Mouse (Mus musculus) stomach, embryonic 16.5 days (tissue): Measurements from ENCODE around the gene Vdr. TPM values are rescaled to one million over a fixed set of nuclear protein-coding genes. Genes with fewer than 3 reads are reported as not detected.

ENCODE experiments used
- ATAC-seq: fragments of 200-750 bp; cut with Nextera tagmentation; 2 replicates; pipeline ENCODE4 v1.8.0; 2017; ENCODE audit warnings: moderate number of reproducible peaks, moderate TSS enrichment; ENCODE audit not compliant: insufficient read depth, low FRiP score
- H3K27ac ChIP-seq: fragments of 300-500 bp; sonication (generic); 2 replicates; pipeline ENCODE4 v1.5.1; 2014; ENCODE audit warnings: low read length
- H3K27me3 ChIP-seq: fragments of 300-500 bp; sonication (generic); 2 replicates; pipeline ENCODE4 v1.6.1; 2014; ENCODE audit warnings: low read length, control low read depth, mixed read lengths; ENCODE audit not compliant: control insufficient read depth, insufficient read depth
- H3K36me3 ChIP-seq: fragments of 300-500 bp; sonication (generic); 2 replicates; pipeline ENCODE4 v1.6.1; 2014; ENCODE audit warnings: low read length; ENCODE audit not compliant: control insufficient read depth, insufficient read depth
- H3K4me1 ChIP-seq: fragments of 300-500 bp; sonication (generic); 2 replicates; pipeline ENCODE4 v1.6.1; 2014; ENCODE audit warnings: low read length, control low read depth, mixed read lengths; ENCODE audit not compliant: control insufficient read depth, insufficient read depth
- H3K4me2 ChIP-seq: fragments of 300-500 bp; sonication (generic); 2 replicates; pipeline ENCODE4 v1.6.1; 2014; ENCODE audit warnings: low read depth, low read length, mixed read lengths
- H3K4me3 ChIP-seq: fragments of 300-500 bp; sonication (generic); replicated peaks from 2 replicates; pipeline ENCODE4 v1.5.1; 2014; ENCODE audit warnings: mild to moderate bottlenecking, low read length
- H3K9ac ChIP-seq: fragments of 300-500 bp; sonication (generic); 2 replicates; pipeline ENCODE4 v1.6.1; 2014; ENCODE audit warnings: low read length
- H3K9me3 ChIP-seq: fragments of 300-500 bp; sonication (generic); replicated peaks from 2 replicates; pipeline ENCODE4 v1.6.1; 2016; ENCODE audit warnings: low read length, control low read depth; ENCODE audit not compliant: control insufficient read depth
- WGBS: fragments of 180-500 bp; shearing (Covaris S2); extraction: QIAGEN DNeasy Blood & Tissue Kit; methylation state at CpG from one replicate; pipeline ENCODE4 v1.1.7; 2014; 5-methylcytosine and 5-hydroxymethylcytosine counted together
- polyA plus RNA-seq: library from polyadenylated mRNA; unstranded; fragments of >200 nt; fragmentation: Nextera tagmentation; extraction: Ambion mirVana; gene quantifications from 2 replicates; pipeline ENCODE4 v1.2.1, GENCODE M21; 2015

The Vdr gene
- polyA plus RNA-seq, 1 experiment from 2014 or later = 2.3 TPM

DNA sequence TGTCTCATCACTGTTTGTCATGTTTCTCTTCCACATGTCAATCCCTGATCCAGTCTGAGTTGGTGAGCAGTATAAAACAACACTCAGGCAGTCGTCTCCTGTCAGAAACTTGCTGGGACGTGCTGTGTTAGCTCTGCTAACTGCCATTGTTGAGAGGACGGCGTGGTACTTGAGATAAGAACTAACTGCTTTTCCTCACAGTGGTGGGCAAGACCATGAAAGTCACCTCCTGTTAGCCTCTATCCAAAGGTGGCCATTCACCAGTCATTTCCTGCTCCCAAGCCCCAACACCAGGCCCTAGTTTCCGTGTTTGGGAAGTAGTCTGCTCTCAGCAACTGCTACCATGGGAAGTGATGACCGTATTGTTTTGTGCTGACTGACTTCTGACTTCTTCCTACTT is 45.3 kb downstream of the Vdr start:
- Histone ChIP-seq H3K27me3 (no peaks in the 10 kb centered on the region), H3K27ac (no peak overlapping the region), H3K36me3 (0 out of 2 replicates have a peak, but pooled peaks cover 7% of the 10 kb centered on the region), H3K9ac (no peak overlapping the region), H3K4me3 (no peak overlapping the region), H3K4me1 (peaks cover 29% of the 10 kb centered on the region), H3K9me3 (peaks cover 11% of the 10 kb centered on the region; the same call in 1 of the 2 replicates), H3K4me2 (no peak overlapping the region)
- 42% methylated on average over 6 of the region's 6 CpGs for WGBS
- no peak for ATAC-seq

- ATAC-seq = 0 out of 2 replicates have a peak, but pooled peaks have one; percentile 34
- Histone ChIP-seq H3K4me2 (no peak overlapping the region), H3K27me3 (no peaks in the 10 kb centered on the region), H3K4me3 (no peak overlapping the region), H3K4me1 (peaks cover 29% of the 10 kb centered on the region), H3K9ac (no peak overlapping the region; the same call in 1 of the 2 replicates), H3K9me3 (peaks cover 14% of the 10 kb centered on the region; the same call in 1 of the 2 replicates), H3K27ac (peak overlapping the region; percentile 60), H3K36me3 (0 out of 2 replicates have a peak, but pooled peaks cover 7% of the 10 kb centered on the region)
- WGBS = 35% methylated on average over 8 of the region's 8 CpGs
Measured at GRCm38 (mm10) chr15:97864361-97865045, 45.9 kb downstream of the Vdr start.

GRCm38 (mm10) chr15:97863494-97863881 is 46.9 kb downstream of the Vdr start:
- Histone ChIP-seq H3K4me3 (no peak overlapping the region), H3K36me3 (0 out of 2 replicates have a peak, but pooled peaks cover 7% of the 10 kb centered on the region), H3K4me1 (peaks cover 32% of the 10 kb centered on the region), H3K27ac (no peak overlapping the region), H3K27me3 (no peaks in the 10 kb centered on the region), H3K4me2 (peak overlapping the region; percentile 6; the same call in 1 of the 2 replicates), H3K9ac (no peak overlapping the region), H3K9me3 (peaks cover 14% of the 10 kb centered on the region; the same call in 1 of the 2 replicates)
- WGBS = 64% methylated on average over 18 of the region's 18 CpGs
- ATAC-seq = no peak

DNA sequence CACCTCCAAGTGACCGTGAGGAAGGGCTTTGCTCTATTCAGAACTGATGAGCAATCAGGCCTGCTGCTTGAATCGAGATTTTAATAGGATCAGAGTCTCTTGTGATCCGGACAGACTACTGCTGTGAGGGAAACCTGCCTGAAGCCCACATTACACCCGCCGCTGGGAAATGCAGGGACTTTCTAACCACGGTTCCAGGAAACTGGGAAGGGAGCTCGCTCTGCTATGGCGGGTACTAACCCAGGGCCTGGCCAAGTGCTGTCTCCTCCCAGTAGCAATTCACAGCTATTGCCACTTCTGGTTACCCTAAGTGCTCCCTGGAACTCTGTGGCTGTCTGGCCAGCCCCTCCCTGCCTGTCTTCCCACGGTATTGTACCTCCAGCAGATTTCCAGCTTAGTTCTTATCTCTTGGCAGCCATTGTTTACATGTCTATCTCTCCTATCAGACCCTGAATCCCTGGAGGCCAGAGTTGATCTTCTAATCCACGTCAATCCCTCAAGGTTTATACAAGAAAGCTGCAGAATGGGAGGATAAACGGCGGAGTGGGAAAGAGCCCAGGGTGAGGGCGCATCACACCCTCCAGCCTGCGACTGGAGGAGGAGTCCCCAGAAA is 47.4 kb downstream of the Vdr start:
- Histone ChIP-seq H3K27me3 (no peaks in the 10 kb centered on the region), H3K9me3 (peaks cover 14% of the 10 kb centered on the region; the same call in 1 of the 2 replicates), H3K4me1 (peaks cover 32% of the 10 kb centered on the region), H3K4me2 (no peak overlapping the region), H3K27ac (no peak overlapping the region), H3K9ac (no peak overlapping the region), H3K36me3 (0 out of 2 replicates have a peak, but pooled peaks cover 7% of the 10 kb centered on the region), H3K4me3 (no peak overlapping the region)
- ATAC-seq = no peak
- 32% methylated on average over 14 of the region's 14 CpGs for WGBS

GRCm38 (mm10) chr15:97860353-97860752 is 50.1 kb downstream of the Vdr start:
- H3K9me3 ChIP-seq = peaks cover 3% of the 10 kb centered on the region; the same call in 1 of the 2 replicates
- H3K9ac ChIP-seq = no peak overlapping the region
- WGBS = 86% methylated on average over 3 of the region's 3 CpGs
- H3K4me2 ChIP-seq = no peak overlapping the region
- H3K4me1 ChIP-seq = peaks cover 32% of the 10 kb centered on the region
- no peaks in the 10 kb centered on the region for H3K27me3 ChIP-seq
- no peak for ATAC-seq
- no peaks in the 10 kb centered on the region for H3K36me3 ChIP-seq
- no peak overlapping the region for H3K27ac ChIP-seq
- no peak overlapping the region for H3K4me3 ChIP-seq

DNA sequence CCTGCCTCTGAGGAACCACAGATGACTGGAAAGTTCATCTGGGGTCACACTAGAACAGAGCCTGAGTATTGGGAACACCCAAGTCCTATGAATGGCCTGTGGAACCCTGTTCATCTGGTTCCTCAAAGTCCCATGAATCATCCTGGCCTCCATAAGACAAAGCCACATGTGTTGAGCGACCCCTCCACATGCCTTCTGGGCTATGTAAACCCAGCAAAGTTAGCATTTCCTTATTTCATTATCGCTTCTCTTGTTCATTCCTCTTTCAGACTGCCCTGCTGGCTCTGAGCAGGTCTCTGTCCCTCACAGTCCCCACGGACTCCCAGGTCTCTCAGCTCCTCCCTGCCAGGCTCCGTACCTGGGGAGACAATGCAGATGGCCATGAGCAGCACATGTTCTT is 52.0 kb downstream of the Vdr start:
- Histone ChIP-seq H3K27me3 (no peaks in the 10 kb centered on the region), H3K4me2 (no peak overlapping the region), H3K9me3 (peaks cover 3% of the 10 kb centered on the region; the same call in 1 of the 2 replicates), H3K9ac (no peak overlapping the region), H3K27ac (peak overlapping the region; percentile 52; the same call in 1 of the 2 replicates), H3K4me3 (no peak overlapping the region), H3K4me1 (peaks cover 14% of the 10 kb centered on the region), H3K36me3 (no peaks in the 10 kb centered on the region)
- WGBS = 58% methylated on average over 4 of the region's 4 CpGs
- ATAC-seq = no peak

DNA sequence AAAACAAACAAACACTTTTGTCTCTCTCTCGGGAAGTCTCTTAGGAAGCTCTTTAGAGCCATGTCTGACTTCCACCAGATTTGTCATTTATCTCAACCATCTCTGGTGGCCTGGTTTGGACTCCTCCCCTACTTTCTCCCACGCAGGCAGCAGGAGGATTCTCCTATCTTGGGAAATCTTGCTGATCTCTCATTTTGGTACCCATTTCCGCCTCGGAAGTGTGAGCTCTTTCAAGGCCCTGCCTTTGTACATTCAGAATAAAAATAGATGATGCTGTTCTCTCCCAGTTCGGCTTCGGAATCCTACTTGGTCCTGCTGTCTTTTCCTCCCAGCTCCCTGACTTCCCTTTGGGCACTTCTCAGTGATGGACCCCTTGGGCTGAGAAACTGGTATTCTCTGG is 55.9 kb downstream of the Vdr start:
- H3K36me3 ChIP-seq = no peaks in the 10 kb centered on the region
- no peak overlapping the region for H3K4me2 ChIP-seq
- 45% methylated on average over 6 of the region's 6 CpGs for WGBS
- no peak overlapping the region for H3K27ac ChIP-seq
- H3K4me3 ChIP-seq = no peak overlapping the region
- H3K9me3 ChIP-seq = no peaks in the 10 kb centered on the region
- ATAC-seq = no peak
- H3K4me1 ChIP-seq = peaks cover 3% of the 10 kb centered on the region; the same call in 1 of the 2 replicates
- H3K27me3 ChIP-seq = no peaks in the 10 kb centered on the region
- no peak overlapping the region for H3K9ac ChIP-seq

GRCm38 (mm10) chr15:97854059-97854458 is 56.4 kb downstream of the Vdr start:
- WGBS = 49% methylated on average over 8 of the region's 8 CpGs
- Histone ChIP-seq H3K9ac (no peak overlapping the region), H3K27ac (no peak overlapping the region), H3K4me3 (no peak overlapping the region), H3K4me1 (peaks cover 3% of the 10 kb centered on the region; the same call in 1 of the 2 replicates), H3K9me3 (no peaks in the 10 kb centered on the region), H3K4me2 (no peak overlapping the region), H3K36me3 (no peaks in the 10 kb centered on the region), H3K27me3 (no peaks in the 10 kb centered on the region)
- ATAC-seq = no peak

- ATAC-seq = no peak
Measured at GRCm38 (mm10) chr15:97852291-97852690, 58.1 kb downstream of the Vdr start.

More at GRCm38 (mm10) chr15:97852291-97852690, 58.1 kb downstream of the Vdr start:
- no peaks in the 10 kb centered on the region for H3K27me3 ChIP-seq
- H3K9me3 ChIP-seq = no peaks in the 10 kb centered on the region
- WGBS = 84% methylated on average over 3 of the region's 3 CpGs
- no peak overlapping the region for H3K27ac ChIP-seq
- H3K4me3 ChIP-seq = no peak overlapping the region
- H3K4me1 ChIP-seq = no peaks in the 10 kb centered on the region
- H3K36me3 ChIP-seq = no peaks in the 10 kb centered on the region
- no peak overlapping the region for H3K4me2 ChIP-seq
- H3K9ac ChIP-seq = no peak overlapping the region
